Mouse (Mus musculus) effector memory CD4-positive, alpha-beta T cell, adult 5 months (primary cell): ENCODE measurements around the gene Adig. TPM values are rescaled to one million over a fixed set of nuclear protein-coding genes. Genes with fewer than 3 reads are reported as not detected.

Experiments
- polyA plus RNA-seq: library from polyadenylated mRNA; unstranded; fragments of 100-300 nt; shearing (Covaris generic); gene quantifications from one replicate; pipeline ENCODE4 v1.2.1, GENCODE M21; 2017

Gene Adig
- not detected for polyA plus RNA-seq

GRCm38 (mm10) chr2:158501836-158502812 lies at the start of gene Adig:
TSS of gene Adig (plus strand) at chr2:158502612.

GRCm38 (mm10) chr2:158512528-158512927 lies 10.1 kb downstream of the Adig start, which contains the start of gene Arhgap40:
TSS of gene Arhgap40 (plus strand) at chr2:158512796.

Other genes starting within 250 kb of the Adig start
- not detected for gene Bpi, start 244.5 kb upstream of the Adig start, polyA plus RNA-seq
- 2.2 TPM for gene Lbp, start 196.1 kb upstream of the Adig start, polyA plus RNA-seq
- 0.09 TPM for gene Snhg11, start 127.0 kb upstream of the Adig start, polyA plus RNA-seq
- 39.7 TPM for gene Ralgapb, start 92.8 kb upstream of the Adig start, polyA plus RNA-seq
- not detected for gene Arhgap40, start 10.2 kb downstream of the Adig start, polyA plus RNA-seq
- gene Slc32a1, start 108.2 kb downstream of the Adig start, polyA plus RNA-seq = 0.14 TPM
- gene Actr5, start 122.3 kb downstream of the Adig start, polyA plus RNA-seq = 52.5 TPM
- 82.9 TPM for gene Ppp1r16b, start 162.8 kb downstream of the Adig start, polyA plus RNA-seq